Mouse (Mus musculus): Measurements from ENCODE around the gene Nmnat1. TPM values are rescaled to one million over a fixed set of nuclear protein-coding genes. Genes with fewer than 3 reads are reported as not detected.

The Nmnat1 gene
- 21.6 and 22.9 TPM in 2 replicates for polyA plus RNA-seq (2012; rRNA removed)

DNA sequence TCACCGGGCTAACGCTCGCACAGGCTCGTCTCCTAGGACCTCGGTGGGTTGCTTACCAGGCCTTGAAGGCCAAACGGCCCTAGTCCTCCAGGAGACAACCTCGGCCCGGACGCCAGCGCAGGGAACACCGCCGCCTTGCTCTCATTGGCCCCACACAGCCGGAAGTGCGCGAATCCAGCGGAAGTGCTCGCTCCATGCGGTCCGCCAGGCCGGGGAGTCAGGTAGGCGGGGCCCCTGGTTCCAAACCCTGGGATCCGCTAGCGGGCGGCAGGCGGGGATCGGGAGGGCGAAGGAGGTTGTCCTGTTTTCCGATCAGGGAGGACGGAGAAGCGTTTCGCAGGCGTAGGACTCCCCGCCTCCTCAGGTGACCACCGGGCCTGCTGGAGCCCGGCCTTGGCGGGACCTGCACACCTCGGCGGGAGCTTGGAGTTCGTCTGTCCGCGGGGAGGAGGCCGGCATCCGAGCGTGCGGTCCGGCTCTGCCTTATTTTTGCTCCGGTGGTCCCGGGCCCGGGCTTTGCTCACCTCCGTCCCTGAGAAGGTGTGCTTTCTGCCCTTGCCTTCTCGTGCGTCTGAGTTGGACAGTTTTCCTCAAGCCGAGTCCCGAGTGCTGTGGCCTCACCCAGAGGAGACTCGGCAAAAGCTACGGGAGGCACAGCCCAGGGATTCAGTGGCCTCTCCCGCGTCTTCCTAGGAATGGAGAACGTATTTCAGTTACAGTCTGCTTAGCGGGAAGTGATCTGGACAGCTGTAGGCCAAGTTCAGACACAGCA is at the start of gene Nmnat1, which contains the start of gene Lzic:
Gene Nmnat1, minus strand, starts transcription at position 150 of the 772 bp plus-strand sequence.
Gene Lzic, plus strand, starts transcription at position 177 of the 772 bp plus-strand sequence.
- TF ChIP-seq CTCF (IDR thresholded peaks at IDR 0.05; ENCODE audit: borderline replicate concordance, control insufficient read depth, extremely low read depth, insufficient read depth, low read length, poor library complexity), result no peak
- peak; percentile 51; the same call in 1 of the 2 replicates for TF ChIP-seq POLR2A (IDR thresholded peaks at IDR 0.05; ENCODE audit: control insufficient read depth, extremely low read depth, insufficient read depth, low read length, poor library complexity)
- peaks cover 9% of the 10 kb centered on the region for H3K4me1 ChIP-seq (replicated peaks; ENCODE audit: control insufficient read depth, insufficient read depth, low read length)
- peak within 1 kb of the TSS; percentile 88 for H3K4me3 ChIP-seq (ENCODE audit: control insufficient read depth, insufficient read depth, low read length)
- H3K27ac ChIP-seq (ENCODE audit: control insufficient read depth, insufficient read depth, low read length), result peak within 1 kb of the TSS; percentile 74
- H3K27me3 ChIP-seq (ENCODE audit: control insufficient read depth, insufficient read depth, low read length), result no peaks in the 10 kb centered on the region
- DNase-seq, result peak; percentile 86
- WGBS, result under 1% methylated on average over 60 of the region's 60 CpGs
- H3K36me3 ChIP-seq (ENCODE audit: control insufficient read depth, insufficient read depth, low read length), result peaks cover 27% of the 10 kb centered on the region

DNA sequence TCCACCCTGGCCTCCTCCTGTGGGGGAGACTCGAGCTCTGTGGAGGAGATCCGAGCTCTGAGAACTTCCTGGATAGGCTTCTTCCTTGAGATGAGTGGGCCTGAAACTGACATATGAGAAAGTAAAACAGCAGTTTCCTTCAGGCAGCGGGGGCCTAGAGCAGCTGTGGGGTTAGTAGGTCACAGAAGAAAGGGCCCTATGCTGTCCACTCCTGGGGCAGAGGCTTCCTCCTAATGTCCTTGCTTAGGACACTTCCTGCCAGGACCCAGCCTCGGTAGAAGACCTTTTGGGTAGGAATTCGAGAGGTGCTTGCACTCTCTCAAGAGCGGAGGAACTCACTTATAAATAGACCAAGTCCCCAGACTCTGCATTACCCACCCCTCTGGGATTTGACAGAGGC is 44.7 kb upstream of the Nmnat1 start:
- Histone ChIP-seq H3K36me3 (ENCODE audit: control insufficient read depth, insufficient read depth, low read length) (no peaks in the 10 kb centered on the region), H3K4me3 (ENCODE audit: control insufficient read depth, insufficient read depth, low read length) (no peak overlapping the region), H3K27me3 (ENCODE audit: control insufficient read depth, insufficient read depth, low read length) (no peaks in the 10 kb centered on the region), H3K4me1 (replicated peaks; ENCODE audit: control insufficient read depth, insufficient read depth, low read length) (no peaks in the 10 kb centered on the region), H3K27ac (ENCODE audit: control insufficient read depth, insufficient read depth, low read length) (no peak overlapping the region)
- no peak for DNase-seq
- 88% methylated on average over 6 of the region's 6 CpGs for WGBS
- no peak for TF ChIP-seq CTCF (IDR thresholded peaks at IDR 0.05; ENCODE audit: borderline replicate concordance, control insufficient read depth, extremely low read depth, insufficient read depth, low read length, poor library complexity)
- TF ChIP-seq POLR2A (IDR thresholded peaks at IDR 0.05; ENCODE audit: control insufficient read depth, extremely low read depth, insufficient read depth, low read length, poor library complexity), result no peak

DNA sequence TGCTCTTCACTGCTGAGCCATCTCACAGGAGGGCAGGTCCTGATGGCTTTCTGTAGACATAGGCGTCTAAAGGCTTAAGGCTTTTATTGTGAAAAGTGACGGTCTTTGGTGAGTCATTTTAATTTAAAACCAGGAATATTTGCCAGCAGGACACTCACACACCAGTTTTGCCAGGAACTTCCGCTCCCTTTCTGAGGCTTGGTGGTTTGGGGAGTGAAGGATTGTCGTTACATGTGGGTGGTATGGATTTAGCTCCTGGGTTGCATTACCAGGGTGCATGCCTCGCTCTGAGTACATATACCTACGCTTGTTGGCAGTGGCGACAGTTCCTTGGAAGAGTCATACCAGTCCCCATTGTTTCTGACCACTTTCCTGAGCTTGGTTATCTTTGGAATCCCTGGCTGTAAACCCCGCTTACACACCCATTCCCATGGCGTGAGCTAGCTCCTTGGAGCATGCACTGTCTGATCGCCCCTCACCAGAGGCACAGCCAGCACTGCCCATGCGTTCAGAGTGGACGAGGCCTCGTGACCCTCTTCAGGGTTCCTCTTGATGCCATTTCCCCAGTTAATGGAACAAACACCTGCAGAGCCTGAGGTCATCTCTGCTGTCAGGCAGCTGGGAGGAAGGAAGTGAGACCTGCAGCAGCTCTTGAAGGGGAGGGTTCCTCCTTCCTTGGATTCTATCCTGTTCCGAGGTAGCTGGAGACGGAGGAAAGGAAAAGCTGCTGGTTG is 42.8 kb upstream of the Nmnat1 start:
- H3K4me1 ChIP-seq (replicated peaks; ENCODE audit: control insufficient read depth, insufficient read depth, low read length), result no peaks in the 10 kb centered on the region
- DNase-seq, result no peak
- no peak overlapping the region for H3K27ac ChIP-seq (ENCODE audit: control insufficient read depth, insufficient read depth, low read length)
- H3K4me3 ChIP-seq (ENCODE audit: control insufficient read depth, insufficient read depth, low read length), result no peak overlapping the region
- H3K36me3 ChIP-seq (ENCODE audit: control insufficient read depth, insufficient read depth, low read length), result no peaks in the 10 kb centered on the region
- WGBS, result 88% methylated on average over 15 of the region's 15 CpGs
- H3K27me3 ChIP-seq (ENCODE audit: control insufficient read depth, insufficient read depth, low read length), result no peaks in the 10 kb centered on the region
- TF ChIP-seq CTCF (IDR thresholded peaks at IDR 0.05; ENCODE audit: borderline replicate concordance, control insufficient read depth, extremely low read depth, insufficient read depth, low read length, poor library complexity), result no peak
- no peak for TF ChIP-seq POLR2A (IDR thresholded peaks at IDR 0.05; ENCODE audit: control insufficient read depth, extremely low read depth, insufficient read depth, low read length, poor library complexity)

DNA sequence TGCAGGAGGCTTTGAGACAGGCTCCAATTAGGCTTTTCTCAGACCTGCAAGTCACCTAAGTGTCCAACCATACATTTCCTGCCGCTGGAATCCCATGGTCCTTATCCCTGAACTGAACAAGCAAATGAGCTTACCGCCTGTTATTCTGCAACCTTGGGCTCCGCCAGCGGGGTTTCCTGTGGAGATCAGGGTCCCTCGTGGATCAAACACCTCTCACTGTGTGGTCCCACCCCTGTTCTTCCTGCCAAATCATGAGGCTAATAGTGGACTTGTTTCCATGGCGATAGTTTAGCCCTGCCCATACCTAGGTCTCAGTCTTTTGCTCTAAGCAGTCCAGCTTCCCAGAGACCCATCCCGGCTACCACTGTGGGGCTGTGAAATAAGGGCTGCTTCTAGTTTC is 41.3 kb upstream of the Nmnat1 start:
- 81% methylated on average over 7 of the region's 7 CpGs for WGBS

DNA sequence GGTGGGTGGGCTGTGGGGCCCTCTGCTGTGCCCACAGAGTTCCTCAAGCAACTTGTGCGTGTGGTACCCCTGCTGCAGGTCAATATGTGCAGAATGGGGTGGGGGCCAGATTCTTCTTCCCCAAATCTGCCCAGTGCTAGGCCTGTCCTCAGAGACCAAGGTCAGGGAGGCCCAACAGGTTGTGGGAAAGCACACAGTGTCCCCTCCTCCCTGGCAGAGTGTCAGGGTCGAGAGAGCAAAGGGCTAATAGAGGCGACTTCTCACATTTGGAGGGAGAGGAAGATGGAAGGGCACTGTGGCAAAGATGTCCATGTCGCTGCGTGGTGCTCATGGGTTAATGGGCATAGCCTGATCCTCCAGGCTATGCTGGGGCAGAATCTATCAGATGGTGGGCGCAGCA is 40.8 kb upstream of the Nmnat1 start:
- Histone ChIP-seq H3K4me1 (replicated peaks; ENCODE audit: control insufficient read depth, insufficient read depth, low read length) (no peaks in the 10 kb centered on the region), H3K4me3 (ENCODE audit: control insufficient read depth, insufficient read depth, low read length) (no peak overlapping the region), H3K27me3 (ENCODE audit: control insufficient read depth, insufficient read depth, low read length) (no peaks in the 10 kb centered on the region), H3K27ac (ENCODE audit: control insufficient read depth, insufficient read depth, low read length) (no peak overlapping the region), H3K36me3 (ENCODE audit: control insufficient read depth, insufficient read depth, low read length) (no peaks in the 10 kb centered on the region)
- no peak for TF ChIP-seq POLR2A (IDR thresholded peaks at IDR 0.05; ENCODE audit: control insufficient read depth, extremely low read depth, insufficient read depth, low read length, poor library complexity)
- TF ChIP-seq CTCF (IDR thresholded peaks at IDR 0.05; ENCODE audit: borderline replicate concordance, control insufficient read depth, extremely low read depth, insufficient read depth, low read length, poor library complexity), result no peak
- 95% methylated on average over 6 of the region's 6 CpGs for WGBS
- no peak for DNase-seq

More for the DNA sequence above, 41.3 kb upstream of the Nmnat1 start:
- DNase-seq, result no peak
- no peaks in the 10 kb centered on the region for H3K36me3 ChIP-seq (ENCODE audit: control insufficient read depth, insufficient read depth, low read length)
- TF ChIP-seq CTCF (IDR thresholded peaks at IDR 0.05; ENCODE audit: borderline replicate concordance, control insufficient read depth, extremely low read depth, insufficient read depth, low read length, poor library complexity) (no peak), POLR2A (IDR thresholded peaks at IDR 0.05; ENCODE audit: control insufficient read depth, extremely low read depth, insufficient read depth, low read length, poor library complexity) (no peak)
- no peaks in the 10 kb centered on the region for H3K4me1 ChIP-seq (replicated peaks; ENCODE audit: control insufficient read depth, insufficient read depth, low read length)
- H3K27ac ChIP-seq (ENCODE audit: control insufficient read depth, insufficient read depth, low read length), result no peak overlapping the region
- no peaks in the 10 kb centered on the region for H3K27me3 ChIP-seq (ENCODE audit: control insufficient read depth, insufficient read depth, low read length)
- H3K4me3 ChIP-seq (ENCODE audit: control insufficient read depth, insufficient read depth, low read length), result no peak overlapping the region

DNA sequence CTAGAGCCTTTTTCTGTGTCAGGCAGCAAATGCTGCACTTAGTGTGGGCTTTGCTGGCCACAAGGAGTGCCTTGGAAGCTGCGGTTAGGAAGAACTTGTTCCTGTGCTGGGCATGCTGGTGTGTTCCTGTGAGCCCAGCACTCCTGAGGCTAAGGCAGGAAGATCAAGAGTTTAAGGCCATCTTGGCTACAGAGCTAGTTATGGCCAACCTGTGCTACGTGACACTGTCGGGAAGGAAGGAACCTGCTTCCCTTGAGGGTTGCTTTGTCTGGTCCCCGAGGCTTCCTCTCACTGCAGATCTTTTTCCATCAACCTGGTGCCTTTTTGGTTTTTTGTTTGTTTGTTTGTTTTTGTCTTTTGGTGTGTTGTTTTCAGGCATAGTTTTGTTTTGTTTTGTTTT is 40.2 kb upstream of the Nmnat1 start:
- Histone ChIP-seq H3K27me3 (ENCODE audit: control insufficient read depth, insufficient read depth, low read length) (no peaks in the 10 kb centered on the region), H3K4me3 (ENCODE audit: control insufficient read depth, insufficient read depth, low read length) (no peak overlapping the region), H3K4me1 (replicated peaks; ENCODE audit: control insufficient read depth, insufficient read depth, low read length) (no peaks in the 10 kb centered on the region), H3K27ac (ENCODE audit: control insufficient read depth, insufficient read depth, low read length) (no peak overlapping the region), H3K36me3 (ENCODE audit: control insufficient read depth, insufficient read depth, low read length) (no peaks in the 10 kb centered on the region)
- DNase-seq, result no peak
- TF ChIP-seq CTCF (IDR thresholded peaks at IDR 0.05; ENCODE audit: borderline replicate concordance, control insufficient read depth, extremely low read depth, insufficient read depth, low read length, poor library complexity) (no peak), POLR2A (IDR thresholded peaks at IDR 0.05; ENCODE audit: control insufficient read depth, extremely low read depth, insufficient read depth, low read length, poor library complexity) (no peak)
- 91% methylated on average over 4 of the region's 4 CpGs for WGBS
